Mouse (Mus musculus) regulatory T cell (primary cell): ENCODE data around the gene Slc30a2.

ENCODE experiments used
- in situ Hi-C: fragments of 300-600 bp; cut with MboI, MseI; formaldehyde crosslinking; loops from one replicate; pipeline ENCODE4 v1.15.1; 2025; ENCODE audit warnings: high pct_unique_total_duplicates

The Slc30a2 gene

GRCm38 (mm10) chr4:134356591-134357460, 13.8 kb downstream of the Slc30a2 start:
- in situ Hi-C loops: no loop called here

- in situ Hi-C loops: no loop called here
These were observed 14.4 kb downstream of the Slc30a2 start for GRCm38 (mm10) chr4:134357461-134357771.

GRCm38 (mm10) chr4:134359649-134360048, 16.7 kb downstream of the Slc30a2 start:
- in situ Hi-C loops: no loop called here

- in situ Hi-C loops: no loop called here
These were observed 18.2 kb downstream of the Slc30a2 start for GRCm38 (mm10) chr4:134361215-134361614.

GRCm38 (mm10) chr4:134362124-134362523, 19.1 kb downstream of the Slc30a2 start:
- in situ Hi-C loops: no loop called here

- in situ Hi-C loops: no loop called here
These were observed 19.6 kb downstream of the Slc30a2 start for GRCm38 (mm10) chr4:134362586-134362985.

GRCm38 (mm10) chr4:134365280-134365679, 22.3 kb downstream of the Slc30a2 start:
- in situ Hi-C loops: no loop called here

- in situ Hi-C loops: loop anchor here (5.0 kb wide), 1 partner anchor 68 kb away; no protein-coding TSS in a partner anchor
These were observed 27.8 kb downstream of the Slc30a2 start for GRCm38 (mm10) chr4:134370649-134371221.

- in situ Hi-C loops: loop anchor here (5.0 kb wide), 1 partner anchor 69 kb away; no protein-coding TSS in a partner anchor
These were observed 28.4 kb downstream of the Slc30a2 start for GRCm38 (mm10) chr4:134371316-134371855.

GRCm38 (mm10) chr4:134372294-134372747, 29.3 kb downstream of the Slc30a2 start:
- in situ Hi-C loops: loop anchor here (5.0 kb wide), 1 partner anchor 70 kb away; no protein-coding TSS in a partner anchor

- in situ Hi-C loops: loop anchor here (5.0 kb wide), 1 partner anchor 71 kb away; no protein-coding TSS in a partner anchor
These were observed 30.3 kb downstream of the Slc30a2 start for GRCm38 (mm10) chr4:134373295-134373694.

- in situ Hi-C loops: loop anchor here (5.0 kb wide), 1 partner anchor 72 kb away; no protein-coding TSS in a partner anchor
These were observed 31.3 kb downstream of the Slc30a2 start for GRCm38 (mm10) chr4:134374306-134374705.

- in situ Hi-C loops: no loop called here
These were observed 35.2 kb downstream of the Slc30a2 start for GRCm38 (mm10) chr4:134378089-134378615.

GRCm38 (mm10) chr4:134379510-134379909, 36.5 kb downstream of the Slc30a2 start:
- in situ Hi-C loops: no loop called here

GRCm38 (mm10) chr4:134383750-134384149, 40.8 kb downstream of the Slc30a2 start, which contains the start of gene Extl1:
Gene Extl1, minus strand, starts transcription at chr4:134383850.
- in situ Hi-C loops: loop anchor here (5.0 kb wide), 1 partner anchor 61 kb away; no protein-coding TSS in a partner anchor

GRCm38 (mm10) chr4:134387268-134387667, 44.3 kb downstream of the Slc30a2 start:
- in situ Hi-C loops: no loop called here

- in situ Hi-C loops: no loop called here
These were observed 45.4 kb downstream of the Slc30a2 start for GRCm38 (mm10) chr4:134388397-134388796.

GRCm38 (mm10) chr4:134391636-134392035, 48.7 kb downstream of the Slc30a2 start:
- in situ Hi-C loops: no loop called here

GRCm38 (mm10) chr4:134392595-134392994, 49.6 kb downstream of the Slc30a2 start:
- in situ Hi-C loops: no loop called here

- in situ Hi-C loops: no loop called here
These were observed 50.0 kb downstream of the Slc30a2 start for GRCm38 (mm10) chr4:134393026-134393425.

- in situ Hi-C loops: no loop called here
These were observed 52.2 kb downstream of the Slc30a2 start for GRCm38 (mm10) chr4:134395142-134395541.
